Mouse (Mus musculus): ENCODE measurements at regions not wholly inside any gene's neighbourhood (a gene's known extent, or its start where the extent isn't known, plus 50 kb on each side); places are given as distances from the start of the nearest gene placed in this dataset.

DNA sequence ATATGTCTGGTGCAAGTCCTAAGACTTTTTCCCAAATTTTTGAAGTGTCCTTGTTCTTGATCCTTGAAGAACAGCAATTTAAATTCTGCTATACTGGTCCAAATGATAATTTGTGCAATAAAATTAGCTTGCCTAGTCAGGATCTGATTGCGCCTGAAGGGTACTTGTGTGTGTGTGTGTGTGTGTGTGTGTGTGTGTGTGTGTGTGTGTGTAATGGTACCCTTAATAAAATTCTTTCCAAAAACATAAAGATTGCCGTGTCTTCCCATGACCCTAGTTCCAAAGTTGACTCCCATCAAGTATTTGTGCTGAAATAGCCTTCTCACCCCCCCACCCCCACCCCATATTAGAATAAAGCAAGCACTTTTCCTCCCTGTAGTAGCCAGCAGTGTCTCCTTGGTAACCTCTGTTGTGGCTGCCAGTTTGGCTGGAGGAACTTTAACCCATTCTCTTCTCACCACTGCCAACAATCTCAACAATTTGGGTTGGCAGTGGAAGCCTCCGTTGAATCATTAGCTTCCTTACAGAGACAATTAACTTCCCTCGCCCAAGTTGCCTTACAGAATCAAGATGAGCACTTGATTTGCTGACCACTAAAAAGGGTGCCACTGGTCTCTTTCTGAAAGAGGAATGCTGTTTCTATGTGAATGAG, 422.5 kb downstream of the 9430069I07Rik start:
- TF ChIP-seq EP300 (IDR thresholded peaks at IDR 0.05; ENCODE audit: low read depth) (no peak), CTCF (IDR thresholded peaks at IDR 0.05; ENCODE audit: low read depth) (no peak)

Measured in liver, postnatal 0 days (tissue).